Comparison of ENCODE assay signal across 26 mouse cellular contexts in the genomic region with DNA sequence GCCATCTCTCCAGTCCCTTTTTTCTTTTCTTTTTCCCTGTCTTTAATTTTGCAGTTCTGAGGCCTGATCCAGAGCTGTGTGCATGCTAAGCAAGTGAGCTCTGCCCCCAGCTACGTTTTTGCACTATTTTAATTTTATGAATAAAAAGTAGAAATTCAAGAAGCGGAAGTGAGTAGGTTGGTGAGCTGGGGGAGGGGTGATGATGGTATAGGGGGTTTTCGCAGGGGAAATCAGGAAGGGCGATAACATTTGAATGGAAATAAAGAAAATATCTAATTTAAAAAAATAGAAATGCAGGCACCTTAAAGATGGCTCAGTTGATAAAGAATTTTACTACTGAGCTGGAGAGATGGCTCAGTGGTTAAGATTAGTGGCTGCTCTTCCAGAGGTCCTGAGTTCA. TPM values are rescaled to one million over a fixed set of nuclear protein-coding genes. Genes with fewer than 3 reads are reported as not detected.
A peak's percentile ranks its signal among the peaks of the same experiment; 100 is the strongest.
DNase-seq lines count a peak whose midpoint lies in the region; ATAC-seq and TF ChIP-seq lines count a peak whose summit lies in the region.
"Had no signal": no experiment of that assay in that cellular context is flagged by ENCODE, and none has a peak within 500 bp of the region (broad histone marks: within the 10 kb centered on the region; RNA-seq: fewer than 3 reads in every experiment).

No protein-coding gene starts in this region.

- TF ChIP-seq RAD21 in CH12.LX (IDR thresholded peaks at IDR 0.05; ENCODE audit: low read depth, low read length) = no peak

- H3K27me3 ChIP-seq in CH12.LX (replicated peaks) = no peaks in the 10 kb centered on the region
- H3K27me3 ChIP-seq in midbrain, embryonic 11.5 days (ENCODE audit: control insufficient read depth, insufficient read depth, low read length) = no peaks in the 10 kb centered on the region
- H3K27me3 ChIP-seq: embryonic facial prominence, embryonic 13.5 days; forebrain, embryonic 12.5 days; forebrain, embryonic 15.5 days; heart, embryonic 13.5 days; intestine, embryonic 15.5 days had no signal

- no peak overlapping the region for H3K9ac ChIP-seq in CH12.LX (ENCODE audit: insufficient read depth, low read depth)
- H3K9ac ChIP-seq in midbrain, embryonic 11.5 days (ENCODE audit: low read length) = no peak overlapping the region
- H3K9ac ChIP-seq: embryonic facial prominence, embryonic 13.5 days; forebrain, embryonic 12.5 days; forebrain, embryonic 15.5 days; heart, embryonic 13.5 days; hindbrain, embryonic 14.5 days; intestine, embryonic 15.5 days had no signal

- peaks cover 16 to 62% of the 10 kb centered on the region in 2 experiments for H3K36me3 ChIP-seq in CH12.LX (replicated peaks in 1 of 2; ENCODE audit: control insufficient read depth in 1 of 2, insufficient read depth in 1 of 2, low read length in 1 of 2)
- peaks cover 2% of the 10 kb centered on the region; the same call in 1 of the 2 replicates for H3K36me3 ChIP-seq in midbrain, embryonic 11.5 days (ENCODE audit: control insufficient read depth, insufficient read depth, low read length)

- TF ChIP-seq CTCF in CH12.LX (conservative IDR thresholded peaks at IDR 0.05 in 1 of 2, IDR thresholded peaks at IDR 0.05 in 1 of 2; ENCODE audit: low read depth in 2 of 2, low read length in 2 of 2) = no peak

- 86% methylated on average over 4 of the region's 4 CpGs for WGBS in midbrain, embryonic 11.5 days

- no peaks in the 10 kb centered on the region; the same call in 1 of the 2 replicates for H3K79me2 ChIP-seq in CH12.LX (replicated peaks; ENCODE audit: control insufficient read depth, extremely low read depth, insufficient read depth, poor library complexity, severe bottlenecking)

- peak; percentile 55 for ATAC-seq in inflammation-experienced regulatory T-cells, adult 6 months
- no peak for ATAC-seq in midbrain, embryonic 11.5 days (ENCODE audit: low FRiP score)
- ATAC-seq: forebrain, embryonic 15.5 days; hindbrain, postnatal 0 days; intestine, embryonic 15.5 days had no signal

- peaks cover 0 to 10% of the 10 kb centered on the region in 2 experiments; a peak in 1 of 4 replicates for H3K4me1 ChIP-seq in CH12.LX (ENCODE audit: control insufficient read depth in 1 of 2, insufficient read depth in 2 of 2)
- no peaks in the 10 kb centered on the region for H3K4me1 ChIP-seq in midbrain, embryonic 11.5 days (ENCODE audit: control insufficient read depth, insufficient read depth, low read length)
- H3K4me1 ChIP-seq: embryonic facial prominence, embryonic 10.5 days; embryonic facial prominence, embryonic 13.5 days; forebrain, embryonic 12.5 days; forebrain, embryonic 15.5 days; heart, embryonic 13.5 days; intestine, embryonic 15.5 days had no signal

- in situ Hi-C loops in CH12.LX (cut with MboI; ENCODE audit: low pct_ligation_motif_present, low pct_unique_long_range_greater_than_20kb, low sequenced_read_pairs) = no loop called here

- dilution Hi-C loops in CH12.LX (cut with MboI; ENCODE audit: extremely low pct_ligation_motif_present, extremely low pct_unique_long_range_greater_than_20kb, low sequenced_read_pairs) = no loop called here

- TF ChIP-seq EP300 in CH12.LX (IDR thresholded peaks at IDR 0.05; ENCODE audit: low read length) = no peak

- no peak overlapping the region for H3K27ac ChIP-seq in CH12.LX (ENCODE audit: insufficient read depth, low read depth)
- H3K27ac ChIP-seq in midbrain, embryonic 11.5 days (ENCODE audit: low read depth, low read length) = no peak overlapping the region
- H3K27ac ChIP-seq: embryonic facial prominence, embryonic 10.5 days; embryonic facial prominence, embryonic 13.5 days; forebrain, embryonic 12.5 days; forebrain, embryonic 15.5 days; heart, embryonic 13.5 days; hindbrain, embryonic 14.5 days; hindbrain, postnatal 0 days; intestine, embryonic 15.5 days had no signal

- no peak overlapping the region for H3K4me2 ChIP-seq in CH12.LX (ENCODE audit: insufficient read depth, low read depth, poor library complexity, severe bottlenecking)
- no peak overlapping the region for H3K4me2 ChIP-seq in midbrain, embryonic 11.5 days
- H3K4me2 ChIP-seq: embryonic facial prominence, embryonic 13.5 days; forebrain, embryonic 12.5 days; forebrain, embryonic 15.5 days; heart, embryonic 13.5 days; hindbrain, embryonic 14.5 days; intestine, embryonic 15.5 days had no signal

- TF ChIP-seq POLR2A in CH12.LX (IDR thresholded peaks at IDR 0.05; ENCODE audit: low read depth, low read length) = no peak

- no peaks in the 10 kb centered on the region for H3K9me3 ChIP-seq in CH12.LX (replicated peaks; ENCODE audit: low read length)
- no peaks in the 10 kb centered on the region for H3K9me3 ChIP-seq in midbrain, embryonic 11.5 days (ENCODE audit: control insufficient read depth, low read length)
- H3K9me3 ChIP-seq: embryonic facial prominence, embryonic 10.5 days; embryonic facial prominence, embryonic 13.5 days; forebrain, embryonic 12.5 days; forebrain, embryonic 15.5 days; heart, embryonic 13.5 days; intestine, embryonic 15.5 days had no signal

- H3K4me3 ChIP-seq in CH12.LX (replicated peaks in 1 of 3; ENCODE audit: low read depth in 2 of 3, low read length in 2 of 3, poor library complexity in 1 of 3) = no peak overlapping the region
- H3K4me3 ChIP-seq in midbrain, embryonic 11.5 days (ENCODE audit: low read depth, low read length) = no peak overlapping the region
- H3K4me3 ChIP-seq: embryonic facial prominence, embryonic 10.5 days; embryonic facial prominence, embryonic 13.5 days; erythroblast, embryonic 14.5 days; forebrain, embryonic 12.5 days; forebrain, embryonic 15.5 days; heart, embryonic 13.5 days; intestine, embryonic 15.5 days had no signal

- peak; percentile 52 for DNase-seq in CD4-positive, CD25-positive, alpha-beta regulatory T cell, adult 2 months (ENCODE audit: low read depth, low spot score)
- peak; percentile 40 for DNase-seq in CH12.LX (ENCODE audit: extremely low read depth)
- DNase-seq in thymus, postnatal 0 days (ENCODE audit: low spot score) = no peak
- no peak for DNase-seq in layer of hippocampus, postnatal 10 days (ENCODE audit: low spot score in 2 of 2)
- DNase-seq in midbrain, embryonic 11.5 days (ENCODE audit: low spot score, missing footprints) = no peak
- DNase-seq: adrenal gland, postnatal 10 days; cerebellum, adult 11-12 months; cerebellum, adult 8-10 months; cerebellum, postnatal 10 days; cerebellum, postnatal 36 days; embryo, embryonic 11 days; gastrocnemius, postnatal 14 days; heart, adult 18-20 months; heart, postnatal 14 days; heart, postnatal 4 days; kidney, adult 11 months had no signal

TF ChIP-seq in CH12.LX, 34 proteins besides CTCF, POLR2A, EP300 and RAD21:
- TF ChIP-seq HCFC1 (IDR thresholded peaks at IDR 0.05; ENCODE audit: low read depth, low read length) = no peak
- no peak for TF ChIP-seq USF1 (IDR thresholded peaks at IDR 0.05; ENCODE audit: low read depth, low read length)
- no peak for TF ChIP-seq BHLHE40 (IDR thresholded peaks at IDR 0.05; ENCODE audit: low read depth, low read length)
- no peak for TF ChIP-seq ETS1 (conservative IDR thresholded peaks at IDR 0.05; ENCODE audit: low read depth, low read length)
- TF ChIP-seq SMC3 (IDR thresholded peaks at IDR 0.05; ENCODE audit: low read depth, low read length) = no peak
- TF ChIP-seq UBTF (IDR thresholded peaks at IDR 0.05; ENCODE audit: low read depth, low read length) = no peak
- TF ChIP-seq NELFE (IDR thresholded peaks at IDR 0.05; ENCODE audit: low read depth, low read length) = no peak
- no peak for TF ChIP-seq GABPA (IDR thresholded peaks at IDR 0.05; ENCODE audit: insufficient replicate concordance, low read depth, low read length)
- no peak for TF ChIP-seq MXI1 (IDR thresholded peaks at IDR 0.05; ENCODE audit: low read depth, low read length)

RNA-seq across cellular contexts. Expression of a gene that starts 17.4 kb away (rescaled TPM):
- total RNA-seq in CH12.LX (2012; rRNA removed) = 9.5 and 13.4 TPM in 2 replicates
- total RNA-seq in CH12.LX (2014; rRNA removed) = 25.0 and 26.5 TPM in 2 replicates
- polyA plus RNA-seq in CH12.LX (2012; ENCODE audit: insufficient read length, low read depth) = 20.4 and 23.5 TPM in 2 replicates
- polyA plus RNA-seq in inflammation-experienced regulatory T-cells, adult 6 months (2017; shearing (Covaris generic)) = 10 to 100 TPM; 19.6 to 26.7 (median 22.5) TPM
- 27.0 and 27.7 TPM in 2 replicates for polyA plus RNA-seq in thymus, postnatal 0 days (2015; fragmentation: Nextera tagmentation; extraction: Ambion mirVana)
- 10 to 100 TPM; 12.5 to 13.9 TPM for total RNA-seq in layer of hippocampus, postnatal 10 days (2021)
- polyA plus RNA-seq in midbrain, embryonic 11.5 days (2014; fragmentation: Nextera tagmentation; extraction: Ambion mirVana) = 33.0 and 34.9 TPM in 2 replicates

RNA-seq across cellular contexts. Expression of a gene that starts 22.4 kb away (rescaled TPM):
- total RNA-seq in CH12.LX (2012; rRNA removed) (170 and 228 TPM in 2 replicates), CH12.LX (2014; rRNA removed) (146 and 199 TPM in 2 replicates)
- polyA plus RNA-seq in CH12.LX (2012; ENCODE audit: insufficient read length, low read depth) = 560 and 668 TPM in 2 replicates
- polyA plus RNA-seq in inflammation-experienced regulatory T-cells, adult 6 months (2017; shearing (Covaris generic)) = 10 to 100 TPM; 36.0 to 64.5 (median 57.7) TPM
- polyA plus RNA-seq in thymus, postnatal 0 days (2015; fragmentation: Nextera tagmentation; extraction: Ambion mirVana) = 112 and 127 TPM in 2 replicates
- 100 to 1,000 TPM; 341 to 376 TPM for total RNA-seq in layer of hippocampus, postnatal 10 days (2021)
- 160 and 165 TPM in 2 replicates for polyA plus RNA-seq in midbrain, embryonic 11.5 days (2014; fragmentation: Nextera tagmentation; extraction: Ambion mirVana)

RNA-seq across cellular contexts. Expression of a gene that starts 33.6 kb away (rescaled TPM):
- total RNA-seq in CH12.LX (2012; rRNA removed) (6.4 and 7.8 TPM in 2 replicates), CH12.LX (2014; rRNA removed) (8.1 and 11.1 TPM in 2 replicates)
- 9.1 and 10.2 TPM in 2 replicates for polyA plus RNA-seq in CH12.LX (2012; ENCODE audit: insufficient read length, low read depth)
- 10 to 100 TPM; 11.2 to 30.7 (median 15.2) TPM for polyA plus RNA-seq in inflammation-experienced regulatory T-cells, adult 6 months (2017; shearing (Covaris generic))
- polyA plus RNA-seq in thymus, postnatal 0 days (2015; fragmentation: Nextera tagmentation; extraction: Ambion mirVana) = 11.0 and 11.1 TPM in 2 replicates
- total RNA-seq in layer of hippocampus, postnatal 10 days (2021) = 10 to 100 TPM; 30.5 to 31.8 TPM
- polyA plus RNA-seq in midbrain, embryonic 11.5 days (2014; fragmentation: Nextera tagmentation; extraction: Ambion mirVana) = 26.7 and 30.8 TPM in 2 replicates

Comparison
In these comparisons a context has a peak if more than half of its experiments do, and no peak if none do; other contexts are left out.
1. DNase-seq: peak in CD4-positive, CD25-positive, alpha-beta regulatory T cell, adult 2 months (single experiment) and CH12.LX (single experiment); none in thymus, postnatal 0 days (single experiment), layer of hippocampus, postnatal 10 days (0 of 2) and midbrain, embryonic 11.5 days (single experiment).